Mouse (Mus musculus): ENCODE data around the gene Dph3. TPM values are rescaled to one million over a fixed set of nuclear protein-coding genes. Genes with fewer than 3 reads are reported as not detected.

The Dph3 gene
- polyA plus RNA-seq, 1 experiment = 193 TPM

- no peaks in the 10 kb centered on the region for H3K36me3 ChIP-seq (ENCODE audit: control insufficient read depth, insufficient read depth, low read length)
- H3K27ac ChIP-seq (ENCODE audit: control insufficient read depth, insufficient read depth, low read depth, low read length) = no peak overlapping the region
- H3K27me3 ChIP-seq (ENCODE audit: control insufficient read depth, insufficient read depth, low read length) = no peaks in the 10 kb centered on the region
- no peak overlapping the region for H3K4me3 ChIP-seq (ENCODE audit: control insufficient read depth, low read depth, low read length)
- peaks cover 8% of the 10 kb centered on the region for H3K4me1 ChIP-seq (ENCODE audit: control insufficient read depth, insufficient read depth, low read length)
- TF ChIP-seq CTCF (IDR thresholded peaks at IDR 0.05; ENCODE audit: control insufficient read depth, insufficient read depth, insufficient replicate concordance, low read depth, low read length) (no peak), POLR2A (IDR thresholded peaks at IDR 0.05; ENCODE audit: control insufficient read depth, low read depth, low read length) (no peak)
Measured at GRCm38 (mm10) chr14:32053895-32054294, 31.6 kb downstream of the Dph3 start.

- Histone ChIP-seq H3K27me3 (ENCODE audit: control insufficient read depth, insufficient read depth, low read length) (no peaks in the 10 kb centered on the region), H3K36me3 (ENCODE audit: control insufficient read depth, insufficient read depth, low read length) (no peaks in the 10 kb centered on the region), H3K4me1 (ENCODE audit: control insufficient read depth, insufficient read depth, low read length) (peaks cover 3% of the 10 kb centered on the region), H3K27ac (ENCODE audit: control insufficient read depth, insufficient read depth, low read depth, low read length) (no peak overlapping the region), H3K4me3 (ENCODE audit: control insufficient read depth, low read depth, low read length) (no peak overlapping the region)
- TF ChIP-seq POLR2A (IDR thresholded peaks at IDR 0.05; ENCODE audit: control insufficient read depth, low read depth, low read length) = no peak
- TF ChIP-seq CTCF (IDR thresholded peaks at IDR 0.05; ENCODE audit: control insufficient read depth, insufficient read depth, insufficient replicate concordance, low read depth, low read length) = no peak
Measured at GRCm38 (mm10) chr14:32050171-32050570, 35.4 kb downstream of the Dph3 start.

GRCm38 (mm10) chr14:32046357-32046756 lies 39.2 kb downstream of the Dph3 start:
- H3K36me3 ChIP-seq (ENCODE audit: control insufficient read depth, insufficient read depth, low read length) = no peaks in the 10 kb centered on the region
- no peak overlapping the region for H3K27ac ChIP-seq (ENCODE audit: control insufficient read depth, insufficient read depth, low read depth, low read length)
- H3K4me1 ChIP-seq (ENCODE audit: control insufficient read depth, insufficient read depth, low read length) = peaks cover 3% of the 10 kb centered on the region
- no peaks in the 10 kb centered on the region for H3K27me3 ChIP-seq (ENCODE audit: control insufficient read depth, insufficient read depth, low read length)
- TF ChIP-seq POLR2A (IDR thresholded peaks at IDR 0.05; ENCODE audit: control insufficient read depth, low read depth, low read length) = no peak
- TF ChIP-seq CTCF (IDR thresholded peaks at IDR 0.05; ENCODE audit: control insufficient read depth, insufficient read depth, insufficient replicate concordance, low read depth, low read length) = no peak
- H3K4me3 ChIP-seq (ENCODE audit: control insufficient read depth, low read depth, low read length) = no peak overlapping the region

GRCm38 (mm10) chr14:32042108-32042507 lies 43.4 kb downstream of the Dph3 start:
- TF ChIP-seq POLR2A (IDR thresholded peaks at IDR 0.05; ENCODE audit: control insufficient read depth, low read depth, low read length) (no peak), CTCF (IDR thresholded peaks at IDR 0.05; ENCODE audit: control insufficient read depth, insufficient read depth, insufficient replicate concordance, low read depth, low read length) (no peak)
- Histone ChIP-seq H3K36me3 (ENCODE audit: control insufficient read depth, insufficient read depth, low read length) (no peaks in the 10 kb centered on the region), H3K4me1 (ENCODE audit: control insufficient read depth, insufficient read depth, low read length) (peaks cover 3% of the 10 kb centered on the region), H3K27ac (ENCODE audit: control insufficient read depth, insufficient read depth, low read depth, low read length) (no peak overlapping the region), H3K27me3 (ENCODE audit: control insufficient read depth, insufficient read depth, low read length) (no peaks in the 10 kb centered on the region), H3K4me3 (ENCODE audit: control insufficient read depth, low read depth, low read length) (no peak overlapping the region)

GRCm38 (mm10) chr14:32037661-32038252 lies 47.8 kb downstream of the Dph3 start:
- no peak overlapping the region for H3K4me3 ChIP-seq (ENCODE audit: control insufficient read depth, low read depth, low read length)
- H3K4me1 ChIP-seq (ENCODE audit: control insufficient read depth, insufficient read depth, low read length) = no peaks in the 10 kb centered on the region; the same call in 1 of the 2 replicates
- H3K36me3 ChIP-seq (ENCODE audit: control insufficient read depth, insufficient read depth, low read length) = no peaks in the 10 kb centered on the region
- no peak for TF ChIP-seq CTCF (IDR thresholded peaks at IDR 0.05; ENCODE audit: control insufficient read depth, insufficient read depth, insufficient replicate concordance, low read depth, low read length)
- no peak for TF ChIP-seq POLR2A (IDR thresholded peaks at IDR 0.05; ENCODE audit: control insufficient read depth, low read depth, low read length)
- H3K27ac ChIP-seq (ENCODE audit: control insufficient read depth, insufficient read depth, low read depth, low read length) = no peak overlapping the region
- H3K27me3 ChIP-seq (ENCODE audit: control insufficient read depth, insufficient read depth, low read length) = no peaks in the 10 kb centered on the region

GRCm38 (mm10) chr14:32036482-32036881 lies 49.0 kb downstream of the Dph3 start:
- TF ChIP-seq CTCF (IDR thresholded peaks at IDR 0.05; ENCODE audit: control insufficient read depth, insufficient read depth, insufficient replicate concordance, low read depth, low read length) = no peak
- TF ChIP-seq POLR2A (IDR thresholded peaks at IDR 0.05; ENCODE audit: control insufficient read depth, low read depth, low read length) = no peak
- no peaks in the 10 kb centered on the region for H3K36me3 ChIP-seq (ENCODE audit: control insufficient read depth, insufficient read depth, low read length)
- H3K27me3 ChIP-seq (ENCODE audit: control insufficient read depth, insufficient read depth, low read length) = no peaks in the 10 kb centered on the region
- H3K4me3 ChIP-seq (ENCODE audit: control insufficient read depth, low read depth, low read length) = peak overlapping the region; percentile 60
- H3K4me1 ChIP-seq (ENCODE audit: control insufficient read depth, insufficient read depth, low read length) = no peaks in the 10 kb centered on the region; the same call in 1 of the 2 replicates
- no peak overlapping the region for H3K27ac ChIP-seq (ENCODE audit: control insufficient read depth, insufficient read depth, low read depth, low read length)

GRCm38 (mm10) chr14:32032522-32032921 lies 53.0 kb downstream of the Dph3 start:
- H3K4me1 ChIP-seq (ENCODE audit: control insufficient read depth, insufficient read depth, low read length) = no peaks in the 10 kb centered on the region; the same call in 1 of the 2 replicates
- H3K36me3 ChIP-seq (ENCODE audit: control insufficient read depth, insufficient read depth, low read length) = no peaks in the 10 kb centered on the region
- peak; percentile 73; the same call in 1 of the 2 replicates for TF ChIP-seq CTCF (IDR thresholded peaks at IDR 0.05; ENCODE audit: control insufficient read depth, insufficient read depth, insufficient replicate concordance, low read depth, low read length)
- no peak for TF ChIP-seq POLR2A (IDR thresholded peaks at IDR 0.05; ENCODE audit: control insufficient read depth, low read depth, low read length)
- no peak overlapping the region for H3K4me3 ChIP-seq (ENCODE audit: control insufficient read depth, low read depth, low read length)
- H3K27me3 ChIP-seq (ENCODE audit: control insufficient read depth, insufficient read depth, low read length) = no peaks in the 10 kb centered on the region
- no peak overlapping the region for H3K27ac ChIP-seq (ENCODE audit: control insufficient read depth, insufficient read depth, low read depth, low read length)

Other genes with a start within 250 kb of the Dph3 start
- gene Galnt15, start 56.7 kb downstream of the Dph3 start, polyA plus RNA-seq (2012; rRNA removed) = 0.26 and 0.65 TPM in 2 replicates
- 23.9 and 24.0 TPM in 2 replicates for gene Oxnad1, start 355 bp downstream of the Dph3 start, polyA plus RNA-seq (2012; rRNA removed)
- gene Msmb, start 56.3 kb upstream of the Dph3 start, polyA plus RNA-seq (2012; rRNA removed) = not detected in 2 replicates
- gene Ncoa4, start 74.1 kb upstream of the Dph3 start, polyA plus RNA-seq (2012; rRNA removed) = 89.1 and 103 TPM in 2 replicates
- 146 and 154 TPM in 2 replicates for gene Timm23, start 116.2 kb upstream of the Dph3 start, polyA plus RNA-seq (2012; rRNA removed)
- gene Parg, start 116.2 kb upstream of the Dph3 start, polyA plus RNA-seq (2012; rRNA removed) = 6.5 and 7.6 TPM in 2 replicates
- gene Ogdhl, start 236.3 kb upstream of the Dph3 start, polyA plus RNA-seq (2012; rRNA removed) = 11.6 and 14.2 TPM in 2 replicates

Data from testis, adult 2 months (tissue).